ENCODE assay signal across 9 mouse cellular contexts in the genomic region with DNA sequence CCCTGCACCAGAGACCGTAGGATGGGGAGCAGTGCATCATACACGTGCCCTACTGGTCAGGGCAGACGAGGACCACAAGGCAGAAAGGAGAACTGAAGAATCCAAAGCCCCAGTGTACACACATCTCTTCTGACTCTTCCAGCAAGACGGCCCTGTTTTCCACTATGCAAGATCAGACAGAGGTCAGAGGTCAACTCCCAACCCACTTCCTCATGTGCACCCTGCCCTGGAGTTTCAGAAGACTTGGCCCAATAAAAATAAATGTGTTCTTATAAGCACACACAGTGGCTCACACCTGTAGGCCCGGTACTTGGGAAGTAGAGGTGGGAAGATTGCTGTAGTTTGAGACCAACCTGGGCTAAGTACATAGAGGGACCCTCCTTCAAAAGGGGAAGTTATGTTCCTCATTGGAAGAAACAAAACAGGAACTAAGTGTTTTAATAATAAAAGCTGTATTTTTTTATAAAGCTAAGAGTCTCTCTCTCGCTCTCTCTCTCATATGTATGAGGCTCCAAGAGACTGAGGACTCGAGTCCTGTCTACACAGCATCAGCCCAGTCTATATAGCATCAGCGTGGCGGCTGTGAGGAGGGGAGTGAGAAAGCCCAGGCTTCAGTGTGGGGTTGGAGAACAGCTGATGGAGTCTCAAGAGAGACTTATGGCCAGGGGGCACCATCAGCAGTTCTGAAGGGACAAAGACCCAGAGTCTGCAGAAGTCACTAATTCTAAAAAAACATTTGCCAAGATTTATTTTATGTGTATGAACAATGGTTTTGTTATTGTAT. TPM values are rescaled to one million over a fixed set of nuclear protein-coding genes. Genes with fewer than 3 reads are reported as not detected.
A peak's percentile ranks its signal among the peaks of the same experiment; 100 is the strongest.
DNase-seq lines count a peak whose midpoint lies in the region; ATAC-seq lines count a peak whose summit lies in the region.
"Had no signal": no experiment of that assay in that cellular context is flagged by ENCODE, and none has a peak within 500 bp of the region (broad histone marks: within the 10 kb centered on the region; RNA-seq: fewer than 3 reads in every experiment).

No protein-coding gene starts in this region.

- no peak overlapping the region for H3K9ac ChIP-seq in neural tube, embryonic 12.5 days
- H3K9ac ChIP-seq in stomach, embryonic 15.5 days: no peak overlapping the region

- WGBS in neural tube, embryonic 12.5 days: 91% methylated on average over 9 of the region's 9 CpGs
- WGBS in macrophage (ENCODE audit: missing documents): 17% methylated on average over 9 of the region's 9 CpGs
- WGBS in stomach, embryonic 15.5 days: 86% methylated on average over 9 of the region's 9 CpGs

- no peaks in the 10 kb centered on the region for H3K9me3 ChIP-seq in neural tube, embryonic 12.5 days
- no peaks in the 10 kb centered on the region for H3K9me3 ChIP-seq in stomach, embryonic 15.5 days

- no peak for ATAC-seq in neural tube, embryonic 12.5 days (ENCODE audit: low FRiP score, low read depth)
- no peak for ATAC-seq in stomach, embryonic 15.5 days (ENCODE audit: insufficient read depth, low FRiP score, low read depth)

- 0 out of 2 replicates have a peak, but pooled peaks cover 3% of the 10 kb centered on the region for H3K36me3 ChIP-seq in neural tube, embryonic 12.5 days
- peaks cover 27% of the 10 kb centered on the region; the same call in 1 of the 2 replicates for H3K36me3 ChIP-seq in macrophage (ENCODE audit: inconsistent target)
- no peaks in the 10 kb centered on the region for H3K36me3 ChIP-seq in stomach, embryonic 15.5 days

- H3K4me2 ChIP-seq in neural tube, embryonic 12.5 days (replicated peaks): 0 out of 2 replicates have a peak overlapping the region, but pooled peaks have one; percentile 70
- peak overlapping the region; percentile 76; the same call in 1 of the 2 replicates for H3K4me2 ChIP-seq in stomach, embryonic 15.5 days

- no peak overlapping the region for H3K4me3 ChIP-seq in neural tube, embryonic 12.5 days
- H3K4me3 ChIP-seq in macrophage (ENCODE audit: inconsistent target): no peak overlapping the region
- H3K4me3 ChIP-seq in stomach, embryonic 15.5 days (replicated peaks): no peak overlapping the region

- peaks cover under 1% of the 10 kb centered on the region for H3K27me3 ChIP-seq in neural tube, embryonic 12.5 days (replicated peaks)
- no peaks in the 10 kb centered on the region for H3K27me3 ChIP-seq in stomach, embryonic 15.5 days (replicated peaks)

- peaks cover 17% of the 10 kb centered on the region for H3K4me1 ChIP-seq in neural tube, embryonic 12.5 days
- H3K4me1 ChIP-seq in stomach, embryonic 15.5 days: peaks cover 6% of the 10 kb centered on the region; the same call in 1 of the 2 replicates

- H3K79me2 ChIP-seq in macrophage (ENCODE audit: inconsistent target): peaks cover 35% of the 10 kb centered on the region; the same call in 1 of the 2 replicates

- DNase-seq in cerebellum, adult 9-10 months: peak; percentile 36
- DNase-seq in cerebellum, postnatal 14 days: no peak
- DNase-seq in neural tube, embryonic 10.5 days (ENCODE audit: extremely low spot score, low spot score): no peak
- no peak for DNase-seq in thymus, postnatal 4 days
- no peak for DNase-seq in ovary, adult 18-20 months (ENCODE audit: low spot score)
- DNase-seq: right cerebral cortex, postnatal 4 days had no signal

- H3K27ac ChIP-seq in neural tube, embryonic 12.5 days: no peak overlapping the region
- H3K27ac ChIP-seq in macrophage: peak overlapping the region; percentile 87
- no peak overlapping the region for H3K27ac ChIP-seq in stomach, embryonic 15.5 days

RNA-seq across cellular contexts. Expression of gene Med11, which starts 1.7 kb away (rescaled TPM):
- polyA plus RNA-seq in neural tube, embryonic 12.5 days (2016; fragmentation: Nextera tagmentation; extraction: Ambion mirVana): 35.8 and 38.8 TPM in 2 replicates
- total RNA-seq in macrophage (2018; cell fraction: chromatin; rRNA removed): 10 to 100 TPM in 20 of 26 experiments, 1 to 10 TPM in 6; 7.7 to 19.3 (median 12.0) TPM
- total RNA-seq in macrophage (2018; cell fraction: cytosol; rRNA removed): 10 to 100 TPM; 35.3 to 80.0 (median 55.9) TPM
- total RNA-seq in macrophage (2018; cell fraction: nucleus; rRNA removed): 10 to 100 TPM; 12.6 to 31.8 (median 18.8) TPM
- 29.8 to 44.9 TPM (median 39.4 TPM) in 3 replicates for polyA plus RNA-seq in macrophage (2018)
- 36.1 and 40.6 TPM in 2 replicates for polyA plus RNA-seq in stomach, embryonic 15.5 days (2015; fragmentation: Nextera tagmentation; extraction: Ambion mirVana)

RNA-seq across cellular contexts. Expression of gene Zmynd15, which starts 5.8 kb away (rescaled TPM):
- polyA plus RNA-seq in neural tube, embryonic 12.5 days (2016; fragmentation: Nextera tagmentation; extraction: Ambion mirVana): 0.34 and 0.63 TPM in 2 replicates
- 10 to 100 TPM; 15.3 to 70.9 (median 30.3) TPM for total RNA-seq in macrophage (2018; cell fraction: chromatin; rRNA removed)
- 1 to 10 TPM; 2.5 to 9.7 (median 5.3) TPM for total RNA-seq in macrophage (2018; cell fraction: cytosol; rRNA removed)
- total RNA-seq in macrophage (2018; cell fraction: nucleus; rRNA removed): 10 to 100 TPM in 25 of 26 experiments, 1 to 10 TPM in 1; 9.8 to 55.7 (median 28.5) TPM
- 2.4 to 5.2 TPM (median 4.4 TPM) in 3 replicates for polyA plus RNA-seq in macrophage (2018)
- polyA plus RNA-seq in stomach, embryonic 15.5 days (2015; fragmentation: Nextera tagmentation; extraction: Ambion mirVana): 0.73 and 0.75 TPM in 2 replicates

RNA-seq across cellular contexts. Expression of gene Cxcl16, which starts 6.3 kb away (rescaled TPM):
- polyA plus RNA-seq in neural tube, embryonic 12.5 days (2016; fragmentation: Nextera tagmentation; extraction: Ambion mirVana): 3.5 and 3.9 TPM in 2 replicates
- total RNA-seq in macrophage (2018; cell fraction: chromatin; rRNA removed): 100 to 1,000 TPM in 19 of 26 experiments, 10 to 100 TPM in 7; 38.5 to 511 (median 181) TPM
- total RNA-seq in macrophage (2018; cell fraction: cytosol; rRNA removed): 100 to 1,000 TPM in 21 of 26 experiments, 10 to 100 TPM in 5; 78.1 to 341 (median 209) TPM
- 100 to 1,000 TPM in 24 of 26 experiments, 10 to 100 TPM in 2; 63.6 to 577 (median 286) TPM for total RNA-seq in macrophage (2018; cell fraction: nucleus; rRNA removed)
- polyA plus RNA-seq in macrophage (2018): 84.4 to 133 TPM (median 111 TPM) in 3 replicates
- polyA plus RNA-seq in stomach, embryonic 15.5 days (2015; fragmentation: Nextera tagmentation; extraction: Ambion mirVana): 7.3 and 8.8 TPM in 2 replicates

RNA-seq across cellular contexts. Expression of gene Arrb2, which starts 21.0 kb away (rescaled TPM):
- polyA plus RNA-seq in neural tube, embryonic 12.5 days (2016; fragmentation: Nextera tagmentation; extraction: Ambion mirVana): 36.0 and 36.4 TPM in 2 replicates
- 1,000 to 10,000 TPM in 11 of 26 experiments, 100 to 1,000 TPM in 15; 122 to 1,570 (median 865) TPM for total RNA-seq in macrophage (2018; cell fraction: chromatin; rRNA removed)
- 100 to 1,000 TPM; 129 to 393 (median 270) TPM for total RNA-seq in macrophage (2018; cell fraction: cytosol; rRNA removed)
- total RNA-seq in macrophage (2018; cell fraction: nucleus; rRNA removed): 100 to 1,000 TPM; 145 to 858 (median 561) TPM
- polyA plus RNA-seq in macrophage (2018): 230 to 319 TPM (median 312 TPM) in 3 replicates
- 15.0 and 19.4 TPM in 2 replicates for polyA plus RNA-seq in stomach, embryonic 15.5 days (2015; fragmentation: Nextera tagmentation; extraction: Ambion mirVana)

RNA-seq across cellular contexts. Expression of gene Pelp1, which starts 43.6 kb away (rescaled TPM):
- polyA plus RNA-seq in neural tube, embryonic 12.5 days (2016; fragmentation: Nextera tagmentation; extraction: Ambion mirVana): 37.6 and 38.2 TPM in 2 replicates
- total RNA-seq in macrophage (2018; cell fraction: chromatin; rRNA removed): 10 to 100 TPM in 24 of 26 experiments, 1 to 10 TPM in 2; 8.1 to 32.4 (median 21.4) TPM
- 10 to 100 TPM; 14.1 to 24.3 (median 19.8) TPM for total RNA-seq in macrophage (2018; cell fraction: cytosol; rRNA removed)
- total RNA-seq in macrophage (2018; cell fraction: nucleus; rRNA removed): 10 to 100 TPM; 10.7 to 37.3 (median 20.3) TPM
- polyA plus RNA-seq in macrophage (2018): 16.8 to 21.8 TPM (median 20.3 TPM) in 3 replicates
- polyA plus RNA-seq in stomach, embryonic 15.5 days (2015; fragmentation: Nextera tagmentation; extraction: Ambion mirVana): 31.5 and 33.8 TPM in 2 replicates
